In genomic region chr6:117071311-117071710, GRCm38 (mm10) we compare ENCODE assay signal across 9 mouse cellular contexts.
DNase-seq lines count a peak whose midpoint lies in the region; ATAC-seq and TF ChIP-seq lines count a peak whose summit lies in the region.
"Had no signal": no experiment of that assay in that cellular context is flagged by ENCODE, and none has a peak within 500 bp of the region (broad histone marks: within the 10 kb centered on the region; RNA-seq: fewer than 3 reads in every experiment).

No protein-coding gene starts in this region.

- H3K4me2 ChIP-seq in forebrain, embryonic 12.5 days = no peak overlapping the region

- no peaks in the 10 kb centered on the region for H3K9me3 ChIP-seq in forebrain, embryonic 12.5 days

- WGBS in lung, adult 2 months = 60% methylated on average over 6 of the region's 6 CpGs
- WGBS in forebrain, embryonic 12.5 days = 90% methylated on average over 6 of the region's 6 CpGs

- TF ChIP-seq CTCF in lung, adult 2 months (IDR thresholded peaks at IDR 0.05; ENCODE audit: insufficient read depth, low read length) = no peak
- TF ChIP-seq CTCF in gastrocnemius, adult 2 months (IDR thresholded peaks at IDR 0.05) = no peak

- no peak overlapping the region for H3K9ac ChIP-seq in forebrain, embryonic 12.5 days

- peak overlapping the region; percentile 16; the same call in 1 of the 2 replicates for H3K27ac ChIP-seq in gastrocnemius, adult 2 months
- no peak overlapping the region for H3K27ac ChIP-seq in forebrain, embryonic 12.5 days
- H3K27ac ChIP-seq: stomach, postnatal 0 days had no signal

- TF ChIP-seq POLR2A in lung, adult 2 months (IDR thresholded peaks at IDR 0.05; ENCODE audit: borderline replicate concordance, extremely low read depth, low read depth, low read length) = no peak

- H3K4me3 ChIP-seq in lung, adult 2 months (replicated peaks; ENCODE audit: extremely low read depth, low read depth, low read length) = no peak overlapping the region
- H3K4me3 ChIP-seq in gastrocnemius, adult 2 months = no peak overlapping the region
- no peak overlapping the region for H3K4me3 ChIP-seq in forebrain, embryonic 12.5 days (replicated peaks)

- H3K4me1 ChIP-seq in lung, adult 2 months (ENCODE audit: control insufficient read depth, insufficient read depth, low read length) = no peaks in the 10 kb centered on the region
- no peaks in the 10 kb centered on the region for H3K4me1 ChIP-seq in forebrain, embryonic 12.5 days

- peak; percentile 17 for DNase-seq in lung, postnatal 10 days
- no peak for DNase-seq in lung, adult 2 months
- DNase-seq in gastrocnemius, adult 2 months = peak; percentile 57
- peak; percentile 40 for DNase-seq in left cerebral cortex, adult 11 months (ENCODE audit: low spot score)
- peak; percentile 43 for DNase-seq in right cerebral cortex, postnatal 4 days
- no peak for DNase-seq in B cell, adult 2 months
- no peak for DNase-seq in MN1 (ENCODE audit: low spot score)

- ATAC-seq in forebrain, embryonic 12.5 days (ENCODE audit: low FRiP score) = no peak

- intact Hi-C loops in gastrocnemius, adult 2 months (cut with DNase I) = loop anchor here (10.0 kb wide), 1 partner anchor 107 kb away; no protein-coding TSS in a partner anchor

- H3K27me3 ChIP-seq in forebrain, embryonic 12.5 days = no peaks in the 10 kb centered on the region

- H3K36me3 ChIP-seq in forebrain, embryonic 12.5 days (replicated peaks) = no peaks in the 10 kb centered on the region

Comparison
In these comparisons a context has a peak if more than half of its experiments do, and no peak if none do; other contexts are left out.
1. DNase-seq: peak in lung, postnatal 10 days (single experiment), gastrocnemius, adult 2 months (single experiment), left cerebral cortex, adult 11 months (single experiment) and right cerebral cortex, postnatal 4 days (single experiment); none in lung, adult 2 months (single experiment), B cell, adult 2 months (0 of 2) and MN1 (single experiment).